Mouse (Mus musculus): ENCODE data around the gene Cttn. TPM values are rescaled to one million over a fixed set of nuclear protein-coding genes. Genes with fewer than 3 reads are reported as not detected.
A peak's percentile ranks its signal among the peaks of the same experiment; 100 is the strongest.

Gene Cttn
- total RNA-seq (2021) = 218 and 274 TPM in 2 replicates
- long read RNA-seq, transcript Cttn-201 (17 exons, 2,913 nt) = major isoform, 236 of 420 reads
- long read RNA-seq, transcript Cttn-202 (18 exons, 3,286 nt) = minor isoform, 106 of 420 reads
- long read RNA-seq, partial matches to known transcripts = 24 of 420 reads
- long read RNA-seq, other reads (novel, unspliced or antisense) = 54 of 420 reads

- DNase-seq = peak; percentile 92
Observed at GRCm38 (mm10) chr7:144470545-144471059, at the start of gene Cttn. Gene Cttn, minus strand, starts transcription at chr7:144471009.

DNA sequence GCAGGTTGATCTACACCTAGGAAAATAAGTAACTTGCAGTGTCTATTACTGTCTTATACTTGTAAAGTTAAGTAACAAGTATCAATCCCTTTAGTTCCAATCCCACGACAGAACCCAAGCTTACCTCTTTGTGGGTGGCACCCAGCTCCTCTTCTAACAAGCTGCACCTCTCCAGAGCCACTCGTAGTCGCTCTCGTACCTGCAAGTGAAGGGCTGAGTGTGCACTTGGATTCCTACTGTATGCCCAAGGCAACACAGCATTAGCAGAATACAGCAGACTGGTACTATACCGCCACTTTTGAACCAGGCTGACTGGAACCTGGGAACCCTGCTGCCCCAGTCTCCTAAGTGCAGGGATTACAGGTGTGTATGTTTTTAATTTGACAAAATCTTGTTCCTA is 49.0 kb upstream of the Cttn start:
- no peak for DNase-seq

GRCm38 (mm10) chr7:144516711-144517110 is 45.9 kb upstream of the Cttn start:
- DNase-seq = no peak

DNA sequence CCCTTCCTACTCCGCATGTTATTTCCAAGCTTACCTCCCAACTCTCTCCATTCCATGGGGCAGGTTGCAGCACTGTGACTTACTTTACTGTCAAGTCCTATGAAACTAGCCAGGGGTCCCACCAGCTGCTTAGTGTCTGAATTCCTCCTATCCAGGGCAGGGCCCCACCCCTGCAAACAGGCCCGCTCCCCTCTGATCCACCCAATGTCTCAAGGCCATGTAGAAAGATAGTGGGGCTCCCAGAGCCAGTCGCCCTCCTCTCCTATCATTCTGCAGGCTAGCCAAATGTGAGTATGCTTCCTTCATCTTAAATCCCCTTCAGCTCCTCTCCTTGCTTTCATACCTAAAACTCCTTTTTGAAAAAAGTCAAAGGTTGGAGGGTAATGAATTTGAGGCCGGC is 38.3 kb upstream of the Cttn start:
- DNase-seq = no peak

DNA sequence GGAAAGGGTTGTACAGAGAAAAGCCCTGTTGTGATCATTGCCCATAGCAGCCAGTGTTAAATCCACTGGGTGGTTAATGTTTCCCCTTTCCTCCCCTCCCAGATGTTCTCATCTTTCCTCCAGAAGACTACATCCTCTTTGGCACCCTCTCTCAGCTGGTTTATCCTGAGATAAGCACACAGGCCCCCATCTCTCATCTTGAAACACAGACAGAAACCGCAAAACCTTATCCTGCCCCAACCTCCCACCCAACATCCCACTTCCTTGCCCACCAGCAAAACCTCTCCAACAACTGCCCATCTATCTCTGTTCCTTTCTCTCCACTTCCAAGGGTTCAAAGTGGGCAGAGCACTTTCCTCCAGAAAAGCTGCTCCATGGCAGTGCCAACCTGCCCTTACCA is 36.0 kb upstream of the Cttn start:
- DNase-seq = no peak

DNA sequence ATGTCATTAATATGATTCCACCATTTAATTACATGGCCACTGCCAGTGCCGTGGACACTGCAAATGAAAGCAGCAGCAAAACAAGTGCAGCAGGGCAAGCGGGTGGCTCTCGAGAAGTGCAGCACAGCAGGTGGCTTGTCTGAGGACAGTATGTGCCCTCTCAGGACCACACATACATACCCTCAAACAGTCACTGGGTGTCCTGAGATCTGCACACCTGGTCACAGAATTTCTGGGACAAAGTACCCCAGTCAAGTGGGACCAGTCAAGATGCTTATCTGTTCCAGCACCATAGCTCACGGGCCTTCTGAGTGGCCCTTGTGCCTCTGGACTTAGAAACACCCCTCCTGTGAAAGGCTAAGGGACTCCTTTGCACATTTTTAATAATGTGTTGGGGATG is 33.1 kb upstream of the Cttn start:
- no peak for DNase-seq

- DNase-seq = no peak
Observed at GRCm38 (mm10) chr7:144492931-144493330, 22.1 kb upstream of the Cttn start.

DNA sequence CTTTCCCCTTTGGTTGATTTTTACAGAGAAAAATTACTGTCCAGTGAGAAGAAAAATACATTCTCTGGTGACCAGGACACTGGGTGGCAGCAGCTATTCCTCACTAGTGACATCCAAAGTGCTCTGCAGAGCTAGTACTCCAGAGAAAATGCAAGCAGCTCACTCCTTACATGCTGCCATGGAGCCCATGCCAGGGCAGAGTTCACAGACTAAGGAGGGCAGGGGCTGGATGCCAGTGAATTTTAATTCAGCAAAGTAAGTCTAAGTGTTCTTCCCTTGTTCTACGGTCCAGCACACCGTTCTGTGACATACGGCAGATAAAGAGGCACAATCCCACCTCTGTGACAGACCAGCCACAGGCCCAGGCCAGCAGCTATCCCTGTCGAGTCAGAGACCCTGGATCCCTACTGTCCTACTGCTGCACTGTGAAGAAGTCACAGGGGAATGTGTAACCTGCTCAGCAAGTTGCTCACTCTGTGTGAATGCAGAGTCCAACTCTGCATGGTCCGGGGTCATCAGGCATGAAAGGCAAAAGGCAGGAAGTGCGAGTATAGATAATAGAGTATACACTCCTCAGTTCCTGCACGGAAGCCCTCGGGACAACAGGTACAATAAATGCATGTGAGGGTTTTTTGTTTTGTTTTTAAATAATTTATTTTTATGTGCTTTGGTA is 19.5 kb upstream of the Cttn start:
- DNase-seq = no peak

- no peak for DNase-seq
Observed at GRCm38 (mm10) chr7:144489067-144489774, 18.4 kb upstream of the Cttn start.

DNA sequence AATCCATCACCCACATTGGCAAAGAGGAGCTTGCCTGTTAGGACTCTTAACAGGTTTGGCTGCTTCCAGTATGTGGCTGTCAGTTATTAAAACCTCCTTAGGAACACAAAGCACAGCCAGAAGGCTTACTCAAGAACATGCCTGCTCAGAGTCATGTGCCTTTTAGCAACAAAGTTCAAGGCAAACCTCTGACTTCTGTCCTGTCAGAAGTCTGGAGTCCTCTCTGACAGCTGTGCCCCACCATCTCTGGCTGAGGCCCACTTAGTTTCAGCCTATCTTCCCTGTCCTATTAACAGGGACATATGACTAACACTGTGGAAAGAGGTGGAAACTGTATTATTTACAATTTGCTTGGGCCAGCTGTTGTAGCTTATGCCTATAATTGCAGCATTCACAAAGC is 9.5 kb upstream of the Cttn start:
- no peak for DNase-seq

- no peak for DNase-seq
Observed at GRCm38 (mm10) chr7:144479569-144479968, 8.8 kb upstream of the Cttn start.

- no peak for DNase-seq
Observed at GRCm38 (mm10) chr7:144475741-144476140, 4.9 kb upstream of the Cttn start.

- DNase-seq = no peak
Observed at GRCm38 (mm10) chr7:144473486-144473885, 2.7 kb upstream of the Cttn start.

DNA sequence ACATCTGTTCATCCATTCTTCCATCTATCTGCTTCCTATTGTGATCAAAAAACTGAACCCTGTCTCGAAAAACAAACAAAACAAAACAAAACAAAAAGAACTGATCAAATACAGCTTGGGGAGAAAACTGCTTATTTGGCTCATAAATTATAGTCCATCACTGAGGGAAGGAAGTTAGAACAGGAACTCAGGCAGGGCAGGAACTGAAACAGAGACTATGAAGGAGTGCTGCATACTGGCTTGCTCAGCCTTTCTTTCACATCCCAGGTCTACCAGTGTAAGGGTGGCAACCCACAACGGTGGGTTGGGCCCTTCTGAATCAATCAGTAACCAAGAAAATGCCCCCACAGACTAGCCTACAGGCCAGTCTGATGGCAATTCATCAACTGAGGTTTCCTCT is 294 bp upstream of the Cttn start:
- no peak for DNase-seq

DNA sequence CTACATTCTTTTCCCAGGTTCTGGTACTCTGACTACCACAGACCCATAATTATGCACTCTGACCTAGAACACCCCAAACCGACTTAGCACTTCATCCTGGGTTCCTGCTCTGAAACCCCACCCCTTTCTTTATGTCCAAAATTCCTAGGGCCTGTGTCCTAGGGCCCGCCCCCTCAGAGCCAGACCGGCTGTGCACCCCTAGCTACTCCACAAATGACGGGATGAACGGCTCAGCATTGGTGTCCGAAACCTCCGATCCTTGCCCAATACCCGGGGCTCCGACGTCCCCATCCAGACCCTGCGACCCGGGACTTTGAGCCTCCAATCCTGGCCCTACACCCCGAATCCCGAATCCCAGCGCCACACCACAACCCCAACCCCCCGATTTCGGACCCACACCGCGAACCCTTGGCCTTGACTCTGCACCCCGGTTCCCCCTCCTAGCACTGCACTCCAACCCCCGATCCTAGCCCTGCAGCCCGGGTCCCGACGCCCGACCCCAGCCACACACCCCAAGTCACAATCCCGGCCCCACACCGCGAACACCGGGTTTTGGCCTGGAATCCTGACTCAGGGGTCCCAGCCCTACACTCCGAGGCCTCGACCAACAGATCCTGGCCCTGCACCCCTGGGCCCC is 783 bp downstream of the Cttn start:
- DNase-seq = peak; percentile 17

- peak; percentile 49 for DNase-seq
Observed at GRCm38 (mm10) chr7:144469181-144469641, 1.6 kb downstream of the Cttn start.

GRCm38 (mm10) chr7:144468741-144469140 is 2.1 kb downstream of the Cttn start:
- no peak for DNase-seq

- no peak for DNase-seq
Observed at GRCm38 (mm10) chr7:144462577-144462976, 8.2 kb downstream of the Cttn start.

DNA sequence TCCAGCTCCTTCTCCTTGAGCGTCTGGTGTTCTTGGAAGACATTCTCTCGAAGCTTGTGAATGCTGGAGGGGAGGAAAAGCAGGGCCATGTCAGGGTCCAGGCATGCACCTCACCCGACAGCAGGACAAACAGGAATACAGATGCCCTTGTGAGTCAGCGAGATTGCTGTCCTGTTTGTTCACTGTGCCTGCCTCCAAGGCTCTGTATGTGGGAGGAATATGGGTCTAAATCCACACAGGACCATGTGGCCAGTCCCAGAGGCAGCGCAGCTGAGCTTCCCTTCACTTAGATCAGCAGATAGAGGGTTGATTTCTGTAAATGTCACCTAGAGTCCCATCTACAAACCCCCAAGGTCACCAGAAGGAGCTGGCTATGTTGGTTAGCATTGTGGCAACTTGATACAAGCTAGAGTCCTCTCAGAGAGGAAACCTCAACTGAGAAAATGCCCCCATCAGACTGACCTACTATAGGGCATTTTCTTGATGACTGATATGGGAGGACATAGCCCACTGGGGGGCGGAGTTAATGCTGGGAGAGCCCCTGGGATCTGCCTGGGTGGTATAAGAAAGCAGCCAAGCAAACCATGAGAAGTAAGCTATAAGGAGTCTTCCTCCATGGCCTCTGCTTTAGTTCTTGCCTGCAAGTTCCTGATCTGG is 9.4 kb downstream of the Cttn start:
- DNase-seq = peak; percentile 30

- peak; percentile 27 for DNase-seq
Observed at GRCm38 (mm10) chr7:144458881-144459280, 11.9 kb downstream of the Cttn start.

- no peak for DNase-seq
Observed at GRCm38 (mm10) chr7:144450661-144451060, 20.1 kb downstream of the Cttn start.

Measured in adrenal gland, postnatal 25 days (tissue).